Mouse (Mus musculus): ENCODE measurements around the gene Wee1.

GRCm38 (mm10) chr7:110166233-110166632 lies 44.4 kb downstream of the Wee1 start:
- TF ChIP-seq CTCF (IDR thresholded peaks at IDR 0.05; ENCODE audit: borderline replicate concordance, insufficient read depth, low read depth, low read length): no peak
- no peak for TF ChIP-seq POLR2A (IDR thresholded peaks at IDR 0.05; ENCODE audit: borderline replicate concordance, insufficient read depth, low read length)

Data from cerebellum, adult 2 months (tissue).